Mouse (Mus musculus) heart, adult 9 months (tissue): Measurements from ENCODE around the gene Gm8362.
"Not testable (repeated sequence)": the region's sequence is repeated elsewhere in the genome, so short reads cannot be mapped to it uniquely, and the experiment has no call there.

Experiments used
- DNase-seq, 2 experiments: peaks; one replicate each; pipeline ENCODE4 v3.0.0; 2022; ENCODE audit warnings: low spot score in 2 of 2

Gm8362 gene

DNA sequence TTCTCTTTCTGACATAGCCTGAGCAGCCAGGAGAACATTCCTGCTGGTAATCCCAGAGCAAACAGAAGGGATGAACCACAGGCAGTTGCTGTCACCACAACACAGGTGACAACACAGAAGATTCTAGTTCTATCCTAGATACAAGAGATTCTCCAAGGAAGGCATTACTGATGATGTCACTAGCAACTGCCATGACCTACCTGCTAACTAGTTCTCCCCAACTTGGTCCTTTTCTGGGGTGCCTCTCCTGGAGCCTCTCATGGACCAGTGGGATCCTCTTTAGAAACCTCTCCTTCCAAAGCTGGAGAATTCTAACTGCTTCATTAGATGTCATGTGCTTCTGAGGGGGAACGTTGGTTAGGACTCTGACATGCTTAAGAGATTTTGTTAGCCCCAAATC lies at the start of gene Gm8362:
Gene Gm8362, minus strand, starts transcription at position 101 of the 400 bp plus-strand sequence.
- not testable (repeated sequence) for DNase-seq

GRCm38 (mm10) chr14:6823297-6823696 lies 49.1 kb upstream of the Gm8362 start:
- not testable (repeated sequence) for DNase-seq

DNA sequence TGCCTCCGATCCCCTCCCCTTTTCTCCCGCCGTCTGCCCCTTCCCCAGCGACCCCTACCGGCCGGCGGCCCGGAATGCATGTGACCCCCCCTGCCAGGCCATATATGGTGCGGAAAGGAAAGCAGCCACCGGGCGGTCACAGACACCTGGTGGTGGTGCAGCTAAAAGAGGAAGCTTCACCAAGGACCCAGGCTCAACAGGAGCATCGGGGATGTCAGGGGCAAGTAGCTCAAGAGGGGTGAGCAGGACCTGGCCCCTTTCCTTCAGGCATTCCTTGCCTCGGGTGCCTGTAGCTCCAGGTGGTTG lies 17.0 kb downstream of the Gm8362 start:
- DNase-seq, result peak in 1 of 2 experiments; percentile 0

DNA sequence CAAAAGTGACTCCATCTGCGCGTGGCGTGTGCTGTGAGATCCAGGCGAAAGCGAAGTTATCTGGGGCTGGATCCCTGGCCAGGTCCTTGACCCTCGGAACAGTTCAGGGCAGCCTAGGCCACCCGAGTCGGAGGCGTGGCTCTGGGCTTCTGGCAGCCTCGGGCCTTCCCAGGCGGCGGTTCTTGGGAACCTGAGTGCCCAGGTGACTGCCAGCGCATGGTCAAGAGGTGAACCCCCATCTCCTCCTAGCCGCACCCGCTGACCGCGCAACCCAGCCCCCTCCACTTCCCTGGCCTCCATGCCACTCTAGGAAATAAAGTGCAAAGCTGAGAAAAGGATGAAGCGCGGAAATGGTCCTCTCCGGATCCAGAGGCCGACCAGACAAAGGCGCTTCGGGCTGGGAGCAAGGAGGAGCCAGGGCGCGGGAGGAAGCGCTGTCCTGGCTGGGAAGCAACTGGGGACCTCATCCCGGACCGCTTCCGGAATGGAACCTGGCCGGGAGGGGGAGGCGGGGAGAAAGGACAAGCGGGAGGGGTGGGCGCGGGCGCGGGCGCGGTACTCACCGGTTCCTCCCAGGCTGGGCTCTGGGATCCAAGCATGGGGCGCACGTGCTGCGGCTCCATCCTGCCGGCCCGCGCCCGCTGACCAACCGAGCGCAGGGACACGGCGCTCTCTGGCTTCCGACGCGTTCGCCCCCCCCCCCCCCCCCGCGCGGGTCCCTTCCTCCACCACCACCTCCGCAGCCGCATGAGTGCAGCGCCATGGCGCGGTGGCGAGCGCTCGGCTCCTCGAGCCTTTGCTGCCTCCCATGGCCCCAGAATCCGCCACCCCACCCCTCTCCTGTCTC lies 17.6 kb downstream of the Gm8362 start:
- DNase-seq, result peak in 1 of 2 experiments; percentile 17

DNA sequence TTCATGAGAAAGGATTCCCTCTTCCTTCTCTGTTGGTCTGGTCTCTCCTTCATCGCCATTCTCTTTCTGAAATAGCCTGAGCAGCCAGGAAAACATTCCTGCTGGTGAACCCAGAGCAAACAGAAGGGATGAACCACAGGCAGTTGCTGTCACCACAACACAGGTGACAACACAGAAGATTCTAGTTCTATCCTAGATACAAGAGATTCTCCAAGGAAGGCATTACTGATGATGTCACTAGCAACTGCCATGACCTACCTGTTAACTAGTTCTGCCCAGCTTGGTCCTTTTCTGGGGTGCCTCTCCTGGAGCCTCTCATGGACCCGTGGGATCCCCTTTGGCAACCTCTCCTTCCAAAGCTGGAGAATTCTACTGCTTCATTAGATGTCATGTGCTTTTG lies 32.0 kb downstream of the Gm8362 start, which contains the start of gene Gm3636:
Gene Gm3636, minus strand, starts transcription at position 101 of the 400 bp plus-strand sequence.
- DNase-seq, result not testable (repeated sequence)

GRCm38 (mm10) chr14:6720151-6720550 lies 54.1 kb downstream of the Gm8362 start, which contains the start of gene Gm8050:
Gene Gm8050 (minus strand): TSS chr14:6720251.
- DNase-seq, result not testable (repeated sequence)
